Mouse (Mus musculus) cerebellum, postnatal 14 days (tissue): Measurements from ENCODE around the gene Hus1b.
A peak's percentile ranks its signal among the peaks of the same experiment; 100 is the strongest.

ENCODE experiments used
- DNase-seq, 2 experiments: peaks; one replicate each; pipeline ENCODE4 v3.0.0; 2021; ENCODE audit warnings: mixed read lengths in 2 of 2

The Hus1b gene

GRCm38 (mm10) chr13:30947540-30947939 is at the start of gene Hus1b:
Gene Hus1b, minus strand, starts transcription at chr13:30947759.
- peak; percentile 10 to 11 for DNase-seq

- DNase-seq: no peak
Observed at GRCm38 (mm10) chr13:30994249-30994858, 46.8 kb upstream of the Hus1b start.

- DNase-seq: peak; percentile 62 to 63
Observed at GRCm38 (mm10) chr13:30993819-30994218, 46.3 kb upstream of the Hus1b start.

- no peak for DNase-seq
Observed at GRCm38 (mm10) chr13:30990233-30990632, 42.7 kb upstream of the Hus1b start.

GRCm38 (mm10) chr13:30989710-30990109 is 42.2 kb upstream of the Hus1b start:
- DNase-seq: no peak

GRCm38 (mm10) chr13:30987686-30988085 is 40.1 kb upstream of the Hus1b start:
- no peak for DNase-seq

GRCm38 (mm10) chr13:30986934-30987455 is 39.4 kb upstream of the Hus1b start:
- peak; percentile 46 to 57 for DNase-seq

- DNase-seq: peak; percentile 66 to 74
Observed at GRCm38 (mm10) chr13:30985598-30986466, 38.3 kb upstream of the Hus1b start.

- no peak for DNase-seq
Observed at GRCm38 (mm10) chr13:30985275-30985597, 37.7 kb upstream of the Hus1b start.

- peak; percentile 14 to 31 for DNase-seq
Observed at GRCm38 (mm10) chr13:30981666-30982065, 34.1 kb upstream of the Hus1b start.

GRCm38 (mm10) chr13:30978224-30978623 is 30.7 kb upstream of the Hus1b start:
- DNase-seq: peak; percentile 24 to 26

- no peak for DNase-seq
Observed at GRCm38 (mm10) chr13:30976536-30977084, 29.1 kb upstream of the Hus1b start.

GRCm38 (mm10) chr13:30974247-30974630 is 26.7 kb upstream of the Hus1b start:
- DNase-seq: peak; percentile 19 to 21

- peak; percentile 87 to 89 for DNase-seq
Observed at GRCm38 (mm10) chr13:30973501-30974246, 26.1 kb upstream of the Hus1b start, which contains the start of the genes Exoc2 and Gm5447. Gene Exoc2, minus strand, starts transcription at chr13:30974093. Gene Gm5447, plus strand, starts transcription at chr13:30974204.

GRCm38 (mm10) chr13:30972102-30972501 is 24.5 kb upstream of the Hus1b start:
- DNase-seq: no peak

- DNase-seq: no peak
Observed at GRCm38 (mm10) chr13:30971047-30971446, 23.5 kb upstream of the Hus1b start.

- peak; percentile 24 to 28 for DNase-seq
Observed at GRCm38 (mm10) chr13:30968311-30968710, 20.8 kb upstream of the Hus1b start.

- peak in 1 of 2 experiments; percentile 34 for DNase-seq
Observed at GRCm38 (mm10) chr13:30966507-30966911, 18.9 kb upstream of the Hus1b start.

GRCm38 (mm10) chr13:30961932-30962331 is 14.4 kb upstream of the Hus1b start:
- no peak for DNase-seq

- DNase-seq: no peak
Observed at GRCm38 (mm10) chr13:30960714-30961113, 13.2 kb upstream of the Hus1b start.

GRCm38 (mm10) chr13:30953580-30953979 is 6.0 kb upstream of the Hus1b start:
- DNase-seq: no peak

- DNase-seq: no peak
Observed at GRCm38 (mm10) chr13:30952044-30952443, 4.5 kb upstream of the Hus1b start.

GRCm38 (mm10) chr13:30949181-30949580 is 1.6 kb upstream of the Hus1b start:
- no peak for DNase-seq
